Mouse (Mus musculus) urinary bladder, postnatal 25 days (tissue): ENCODE data around the gene Plxna4.
"Not testable (repeated sequence)": the region's sequence is repeated elsewhere in the genome, so short reads cannot be mapped to it uniquely, and the experiment has no call there.

Source experiments
- DNase-seq: peaks from one replicate; pipeline ENCODE4 v3.0.0; 2022; ENCODE audit warnings: low spot score

The Plxna4 gene

GRCm38 (mm10) chr6:32540155-32540554, 47.8 kb downstream of the Plxna4 start:
- DNase-seq: no peak

DNA sequence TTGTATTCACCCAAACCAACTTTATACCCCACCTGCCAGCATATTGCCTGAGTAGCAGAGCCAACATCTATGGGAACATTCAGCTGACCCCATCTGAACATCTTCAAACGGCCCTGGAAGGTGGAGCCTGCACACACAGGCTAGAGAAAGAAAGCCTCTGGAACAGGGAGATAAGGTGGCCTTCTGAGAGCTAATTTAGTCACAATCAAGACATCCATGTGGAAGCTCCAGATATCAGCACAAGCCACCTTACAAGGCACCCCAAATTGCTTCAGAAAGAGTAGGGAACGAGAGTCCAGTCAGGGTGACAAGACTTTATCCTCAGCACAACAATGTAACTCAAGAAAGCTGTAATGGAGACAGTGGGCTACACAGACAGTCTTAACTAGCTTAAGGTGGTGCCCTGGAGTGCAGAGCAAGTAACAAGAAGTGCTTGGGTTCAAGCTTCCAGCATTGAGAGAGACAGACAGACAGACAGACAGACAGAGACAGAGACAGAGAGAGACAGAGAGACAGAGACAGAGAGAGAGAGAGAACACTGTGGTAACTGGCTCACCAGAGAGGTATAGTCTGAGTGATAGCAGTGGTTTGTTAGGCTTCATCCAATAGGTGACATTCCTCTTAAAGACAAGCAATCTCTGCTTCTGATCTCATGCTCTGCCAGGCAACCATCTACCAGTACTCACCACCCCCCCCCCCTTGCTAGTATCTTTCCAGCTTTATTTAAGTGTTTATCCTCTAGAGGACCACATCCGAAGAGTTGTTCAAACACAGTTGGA, 53.8 kb downstream of the Plxna4 start:
- no peak for DNase-seq

GRCm38 (mm10) chr6:32528081-32528570, 59.9 kb downstream of the Plxna4 start:
- no peak for DNase-seq

DNA sequence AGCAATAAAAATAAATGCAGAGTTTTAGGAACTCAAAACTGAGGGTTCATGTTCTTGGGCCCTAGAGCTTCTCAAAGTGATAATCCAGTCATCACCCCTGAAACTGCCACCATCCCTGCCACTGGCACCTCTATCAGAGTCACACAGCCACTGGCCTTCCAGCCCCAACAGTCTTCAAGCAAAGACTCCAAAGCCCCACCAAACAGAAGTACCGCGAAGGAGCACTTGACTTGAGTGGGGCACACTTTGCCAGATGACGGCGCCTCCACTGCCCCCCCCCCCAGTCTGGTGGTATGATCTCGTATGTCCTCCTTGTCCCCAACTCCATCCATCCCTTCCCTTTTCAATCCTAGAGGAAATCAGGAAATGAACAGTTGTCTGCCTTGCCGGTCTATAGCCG, 60.5 kb downstream of the Plxna4 start:
- no peak for DNase-seq

DNA sequence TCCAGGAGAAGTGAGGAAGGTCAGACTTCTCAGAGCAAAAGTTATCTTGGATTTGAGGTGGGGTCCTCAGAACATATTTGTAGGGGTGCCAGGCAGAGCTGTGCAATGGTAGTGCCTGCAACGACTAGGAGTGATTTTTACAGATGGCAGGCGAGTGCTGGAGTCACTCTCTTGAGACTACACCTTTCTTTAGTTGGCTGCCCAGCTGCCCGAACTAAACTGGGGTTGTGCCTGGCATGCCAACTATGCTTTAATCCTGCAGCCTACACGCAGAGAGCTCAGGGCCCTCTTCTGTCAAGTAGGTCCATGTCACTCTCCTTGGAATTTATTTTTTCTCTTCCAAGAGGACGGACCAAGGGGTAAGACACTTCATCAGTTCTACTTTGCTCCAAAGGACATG, 61.2 kb downstream of the Plxna4 start:
- DNase-seq: no peak

DNA sequence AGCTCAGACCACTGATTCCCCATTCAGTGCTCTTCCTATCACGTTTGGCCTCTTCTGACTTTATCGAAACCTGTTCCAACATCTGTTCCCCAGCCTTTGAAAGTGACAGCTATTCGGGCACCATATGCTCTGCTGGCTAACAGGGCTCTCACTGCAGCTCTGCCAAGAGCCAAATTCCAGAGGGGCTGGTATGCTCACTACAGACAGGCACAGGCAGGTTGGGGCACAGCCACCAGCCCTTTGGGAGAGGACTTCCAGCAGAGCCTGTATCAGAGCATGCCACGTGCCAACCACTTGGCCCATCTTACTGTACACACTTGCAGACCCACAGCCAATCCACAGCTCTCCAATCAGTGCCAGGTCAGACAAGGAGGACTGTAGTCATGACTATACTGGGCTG, 67.9 kb downstream of the Plxna4 start:
- DNase-seq: no peak

DNA sequence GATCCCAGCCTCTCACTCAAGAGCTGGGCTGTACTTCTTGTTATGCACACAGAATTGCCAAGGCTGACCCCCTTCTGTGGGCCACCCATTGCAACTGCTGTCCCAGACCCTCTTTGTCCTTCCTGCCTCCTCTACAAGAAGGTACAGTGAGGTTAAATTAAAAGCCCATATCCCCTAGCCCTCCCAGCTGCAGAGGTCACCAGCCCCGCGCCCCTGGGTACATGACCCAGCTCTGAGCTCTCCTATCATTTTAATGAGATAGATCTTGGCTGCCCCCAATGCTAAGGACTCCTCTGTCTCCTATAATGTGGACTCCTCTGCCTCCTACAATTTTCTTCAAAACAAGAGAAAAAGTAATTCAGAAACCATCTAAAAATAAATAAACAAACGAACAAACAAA, 69.4 kb downstream of the Plxna4 start:
- DNase-seq: no peak

- DNase-seq: no peak
Observed at GRCm38 (mm10) chr6:32514096-32514495, 73.9 kb downstream of the Plxna4 start.

- DNase-seq: no peak
Observed at GRCm38 (mm10) chr6:32512010-32512409, 76.0 kb downstream of the Plxna4 start.

- no peak for DNase-seq
Observed at GRCm38 (mm10) chr6:32510924-32511323, 77.1 kb downstream of the Plxna4 start.

GRCm38 (mm10) chr6:32510491-32510890, 77.5 kb downstream of the Plxna4 start:
- DNase-seq: no peak

- DNase-seq: no peak
Observed at GRCm38 (mm10) chr6:32509046-32509445, 78.9 kb downstream of the Plxna4 start.

DNA sequence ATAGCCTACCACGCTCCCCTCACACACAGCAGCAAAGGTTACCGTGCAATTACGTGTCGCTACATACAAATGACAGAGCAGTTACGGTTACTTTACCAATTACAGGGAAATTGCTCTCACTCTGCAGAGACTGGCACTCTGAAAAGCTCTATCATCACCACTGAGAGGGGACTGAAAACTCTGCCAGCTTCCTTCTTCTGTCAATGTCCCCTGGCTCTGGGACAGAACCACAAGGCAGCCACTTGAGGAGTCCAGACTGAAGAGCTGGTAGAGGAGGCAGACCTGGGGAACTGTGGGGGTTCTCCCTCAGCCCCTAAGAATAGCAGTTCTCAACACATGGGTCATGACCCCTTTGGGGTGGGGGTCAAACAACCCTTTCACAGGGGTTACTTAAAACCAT, 83.0 kb downstream of the Plxna4 start:
- no peak for DNase-seq

DNA sequence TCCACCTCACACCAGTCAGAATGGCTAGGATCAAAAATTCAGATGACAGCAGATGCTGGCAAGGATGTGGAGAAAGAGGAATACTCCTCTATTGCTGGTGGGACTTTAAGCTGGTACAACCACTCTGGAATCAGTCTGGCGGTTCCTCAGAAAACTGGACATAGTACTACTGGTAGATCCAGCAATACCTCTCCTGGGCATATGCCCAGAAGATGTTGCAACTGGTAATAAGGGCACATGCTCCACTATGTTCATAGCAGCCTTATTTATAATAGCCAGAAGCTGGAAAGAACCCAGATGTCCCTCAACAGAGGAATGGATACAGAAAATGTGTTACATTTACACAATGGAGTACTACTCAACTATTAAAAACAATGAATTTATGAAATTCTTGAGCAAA, 86.8 kb downstream of the Plxna4 start:
- not testable (repeated sequence) for DNase-seq

- no peak for DNase-seq
Observed at GRCm38 (mm10) chr6:32498106-32498505, 89.9 kb downstream of the Plxna4 start.

- DNase-seq: no peak
Observed at GRCm38 (mm10) chr6:32496109-32496508, 91.9 kb downstream of the Plxna4 start.

DNA sequence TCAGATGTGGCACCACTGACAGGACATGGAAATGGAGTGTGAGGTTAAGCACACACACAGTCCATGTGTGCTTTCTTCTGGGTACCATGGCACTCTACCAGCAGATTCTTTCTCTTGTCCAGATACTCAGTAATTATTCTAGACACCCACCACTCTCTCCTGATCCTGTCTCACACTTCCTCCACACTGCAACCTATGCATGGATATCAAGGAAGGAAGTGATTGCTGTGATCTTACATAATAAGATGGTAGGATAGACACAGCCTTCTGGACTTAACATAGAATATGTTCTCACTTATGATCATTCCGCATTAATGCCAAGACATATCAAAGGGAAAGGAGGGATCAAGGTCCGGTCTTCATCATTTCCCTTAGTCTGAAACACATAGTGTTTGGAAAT, 92.5 kb downstream of the Plxna4 start:
- no peak for DNase-seq

GRCm38 (mm10) chr6:32493557-32493956, 94.4 kb downstream of the Plxna4 start:
- DNase-seq: no peak

DNA sequence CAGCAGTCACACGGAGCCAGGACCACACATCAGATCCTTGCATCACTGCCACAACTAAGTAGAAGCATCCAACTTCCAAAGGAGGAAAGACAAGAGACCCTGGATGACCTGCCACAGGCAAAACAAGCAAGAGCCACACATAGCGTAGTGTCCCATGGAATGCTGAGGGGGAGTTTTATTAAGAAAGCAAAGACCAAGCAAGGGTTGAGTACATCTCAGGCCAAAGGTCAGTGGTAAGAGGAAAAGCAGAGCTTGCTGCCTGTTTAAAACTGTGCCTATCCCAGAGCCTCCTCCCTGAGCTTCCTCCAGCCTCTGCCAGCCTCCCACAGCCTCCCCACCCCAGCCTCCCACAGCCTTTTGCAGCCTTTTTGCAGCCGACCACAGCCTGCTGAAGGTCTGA, 100.9 kb downstream of the Plxna4 start:
- DNase-seq: no peak

DNA sequence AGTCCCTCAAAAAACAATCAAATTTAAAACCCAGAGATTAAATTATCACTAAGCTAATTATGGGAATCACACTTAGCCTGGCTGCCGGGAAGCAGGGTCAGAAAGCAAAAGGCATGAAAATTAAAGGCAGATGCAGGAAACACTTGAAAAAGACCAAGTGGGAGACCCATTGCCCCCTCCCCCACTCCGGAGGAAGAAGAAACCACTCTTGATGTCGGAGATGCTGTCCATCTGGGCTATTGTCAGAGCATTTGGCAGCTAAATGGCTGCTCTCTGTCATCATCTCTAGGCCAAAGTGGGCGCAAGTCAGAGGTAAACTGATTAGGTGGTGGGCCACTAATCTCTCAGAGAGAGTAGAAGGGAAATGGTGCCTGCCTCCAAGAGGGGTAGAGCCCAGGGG, 105.5 kb downstream of the Plxna4 start:
- DNase-seq: no peak

GRCm38 (mm10) chr6:32480741-32481140, 107.3 kb downstream of the Plxna4 start:
- DNase-seq: no peak

GRCm38 (mm10) chr6:32479765-32480164, 108.2 kb downstream of the Plxna4 start:
- no peak for DNase-seq

DNA sequence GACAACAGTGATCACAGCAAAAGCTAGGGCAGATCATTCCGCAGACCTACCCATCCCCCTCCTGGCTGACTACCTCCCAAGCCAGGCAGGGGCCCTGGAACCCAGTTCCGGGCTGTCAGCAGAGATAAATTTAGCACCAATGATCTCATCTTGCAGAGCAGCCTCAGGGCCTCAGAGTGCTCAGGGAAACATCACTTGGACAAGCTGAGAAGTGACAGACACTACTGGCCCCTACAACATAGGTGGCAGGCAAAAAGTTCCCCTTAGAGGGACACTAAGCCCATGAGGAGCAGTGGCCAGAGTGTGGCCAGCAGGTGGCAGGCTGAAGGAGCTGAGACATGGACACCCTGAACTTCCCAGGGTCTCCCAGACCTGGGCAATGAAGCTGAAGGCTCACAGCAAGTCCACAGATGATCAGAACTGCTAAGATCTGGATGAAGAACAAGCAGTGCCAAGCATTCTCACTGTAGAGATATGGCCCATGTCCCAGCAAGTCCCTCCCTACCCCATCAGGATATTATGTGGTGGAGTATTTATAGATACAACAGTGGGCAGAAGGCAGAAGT, 108.7 kb downstream of the Plxna4 start:
- peak; percentile 13 for DNase-seq

DNA sequence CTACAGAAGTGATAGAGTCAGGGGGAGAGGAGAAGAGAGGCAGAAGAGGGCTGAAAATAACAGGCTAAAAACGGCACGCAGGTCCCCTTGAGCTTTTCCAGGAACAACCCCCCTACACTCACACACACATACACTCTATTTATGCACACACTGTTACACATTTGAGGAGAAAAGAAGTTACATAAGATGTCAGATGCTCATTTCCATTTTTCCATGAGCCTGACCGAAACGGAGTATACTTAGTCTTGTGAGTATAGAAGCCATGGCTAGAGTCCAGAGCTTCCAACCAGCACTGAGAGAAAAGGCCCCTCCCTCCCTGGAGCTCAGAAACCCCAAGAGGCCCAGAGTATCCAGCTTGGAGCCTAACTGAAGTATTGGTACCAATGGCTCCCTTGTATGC, 112.0 kb downstream of the Plxna4 start:
- no peak for DNase-seq
